Mouse (Mus musculus) liver, embryonic 11.5 days (tissue): Measurements from ENCODE around the gene Olfr1420. TPM values are rescaled to one million over a fixed set of nuclear protein-coding genes. Genes with fewer than 3 reads are reported as not detected.

Source experiments
- ATAC-seq: fragments of 200-750 bp; cut with Nextera tagmentation; replicated peaks from 2 replicates; pipeline ENCODE4 v1.8.0; 2017; ENCODE audit warnings: moderate number of reproducible peaks, mild to moderate bottlenecking, moderate TSS enrichment, moderate library complexity; ENCODE audit not compliant: low FRiP score
- DNase-seq: peaks from one replicate; pipeline ENCODE4 v3.0.0-alpha.2; 2017; ENCODE audit warnings: low spot score
- H3K27ac ChIP-seq: fragments of 300-500 bp; sonication (generic); 2 replicates; pipeline ENCODE4 v1.5.1; 2014; ENCODE audit warnings: mild to moderate bottlenecking, low read depth, low read length, control low read depth
- H3K27me3 ChIP-seq: fragments of 300-500 bp; sonication (generic); replicated peaks from 2 replicates; pipeline ENCODE4 v1.6.1; 2014; ENCODE audit warnings: low read length, mixed read lengths; ENCODE audit not compliant: control insufficient read depth, insufficient read depth
- H3K36me3 ChIP-seq: fragments of 300-500 bp; sonication (generic); 2 replicates; pipeline ENCODE4 v1.6.1; 2014; ENCODE audit warnings: mild to moderate bottlenecking, low read length, moderate library complexity, mixed read lengths; ENCODE audit not compliant: control insufficient read depth, insufficient read depth
- H3K4me1 ChIP-seq: fragments of 300-500 bp; sonication (generic); replicated peaks from 2 replicates; pipeline ENCODE4 v1.6.1; 2014; ENCODE audit warnings: low read length, mixed read lengths; ENCODE audit not compliant: control insufficient read depth, insufficient read depth
- H3K4me2 ChIP-seq: fragments of 300-500 bp; sonication (generic); 2 replicates; pipeline ENCODE4 v1.6.1; 2014; ENCODE audit warnings: mild to moderate bottlenecking, control low read depth, moderate library complexity
- H3K4me3 ChIP-seq: fragments of 300-500 bp; sonication (generic); 2 replicates; pipeline ENCODE4 v1.5.1; 2014; ENCODE audit warnings: low read depth, low read length, control low read depth
- H3K9ac ChIP-seq: fragments of 300-500 bp; sonication (generic); 2 replicates; pipeline ENCODE4 v1.6.1; 2014; ENCODE audit warnings: low read depth, low read length, control low read depth
- H3K9me3 ChIP-seq: fragments of 300-500 bp; sonication (generic); 2 replicates; pipeline ENCODE4 v1.6.1; 2016; ENCODE audit warnings: low read length, inconsistent platforms, mixed read lengths; ENCODE audit not compliant: control insufficient read depth
- WGBS: fragments of 180-500 bp; shearing (Covaris S2); extraction: QIAGEN DNeasy Blood & Tissue Kit; methylation state at CpG from one replicate; pipeline ENCODE4 v1.1.7; 2014; 5-methylcytosine and 5-hydroxymethylcytosine counted together
- polyA plus RNA-seq: library from polyadenylated mRNA; unstranded; fragments of >200 nt; fragmentation: Nextera tagmentation; extraction: Ambion mirVana; gene quantifications from 2 replicates; pipeline ENCODE4 v1.2.1, GENCODE M21; 2014

The Olfr1420 gene
- 0.14 TPM in 1 of 2 replicates, not detected in the other for polyA plus RNA-seq

DNA sequence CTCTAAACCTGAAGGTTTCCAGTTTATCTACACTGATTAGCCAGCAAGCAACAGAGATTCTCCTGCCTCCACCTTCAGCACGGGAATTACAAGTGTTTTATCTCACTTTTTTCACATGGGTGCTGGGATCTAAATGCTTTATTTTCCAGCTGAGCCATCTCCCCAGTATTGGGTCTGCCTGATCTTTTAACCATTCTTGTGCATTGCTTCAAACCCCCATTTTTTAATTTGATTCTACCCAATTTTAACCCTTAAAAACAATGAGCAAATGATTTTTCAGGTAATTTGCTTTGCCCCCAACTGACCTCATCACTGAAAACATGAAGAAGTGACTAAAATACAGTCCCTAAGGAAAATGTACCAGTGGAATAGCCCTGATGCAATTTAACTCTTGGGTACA, at the start of gene Olfr1420:
Gene Olfr1420, plus strand, starts transcription at position 301 of the 400 bp plus-strand sequence.
- no peak within 1 kb of the TSS for H3K27ac ChIP-seq
- WGBS, result 29% methylated on average over 1 of the region's 1 CpGs
- H3K9ac ChIP-seq, result no peak within 1 kb of the TSS
- no peak within 1 kb of the TSS for H3K4me3 ChIP-seq
- no peaks in the 10 kb centered on the region for H3K4me1 ChIP-seq
- no peaks in the 10 kb centered on the region for H3K36me3 ChIP-seq
- no peaks in the 10 kb centered on the region for H3K27me3 ChIP-seq
- DNase-seq, result no peak
- no peak for ATAC-seq
- no peaks in the 10 kb centered on the region for H3K9me3 ChIP-seq
- H3K4me2 ChIP-seq, result no peak within 1 kb of the TSS

- H3K27me3 ChIP-seq, result no peaks in the 10 kb centered on the region
- ATAC-seq, result no peak
- no peaks in the 10 kb centered on the region for H3K36me3 ChIP-seq
- H3K9ac ChIP-seq, result no peak within 1 kb of the TSS
- 71% methylated on average over 4 of the region's 4 CpGs for WGBS
- no peak for DNase-seq
- no peak within 1 kb of the TSS for H3K27ac ChIP-seq
- H3K4me2 ChIP-seq, result no peak within 1 kb of the TSS
- H3K4me1 ChIP-seq, result no peaks in the 10 kb centered on the region
- H3K4me3 ChIP-seq, result no peak within 1 kb of the TSS
- H3K9me3 ChIP-seq, result no peaks in the 10 kb centered on the region
Observed at GRCm38 (mm10) chr19:11839119-11839518, 47.2 kb upstream of the Olfr1420 start, which contains the start of gene Olfr1417. Olfr1417 (minus strand) TSS chr19:11839219.

DNA sequence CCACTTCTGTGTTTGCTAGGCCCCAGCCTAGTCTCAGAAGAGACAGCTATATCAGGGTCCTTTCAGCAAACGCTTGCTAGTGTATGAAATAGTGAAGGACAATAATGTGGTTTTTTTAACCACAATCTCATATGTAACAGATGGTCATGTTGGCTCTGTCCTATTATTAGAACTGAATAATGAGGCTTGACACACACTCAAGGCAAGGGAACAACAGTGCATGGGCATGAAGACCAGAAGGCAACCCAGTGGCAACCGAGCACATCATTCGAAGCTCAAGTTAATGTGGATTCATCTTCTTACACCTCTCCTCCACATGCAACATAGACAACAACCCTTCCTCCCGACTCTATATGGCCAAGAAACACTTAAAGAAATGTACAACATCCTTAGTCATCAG, 40.0 kb upstream of the Olfr1420 start:
- no peaks in the 10 kb centered on the region for H3K4me1 ChIP-seq
- no peaks in the 10 kb centered on the region for H3K9me3 ChIP-seq
- no peaks in the 10 kb centered on the region for H3K27me3 ChIP-seq
- H3K4me3 ChIP-seq, result no peak overlapping the region
- H3K36me3 ChIP-seq, result no peaks in the 10 kb centered on the region
- WGBS, result 76% methylated on average over 4 of the region's 4 CpGs
- no peak overlapping the region for H3K9ac ChIP-seq
- ATAC-seq, result no peak
- no peak overlapping the region for H3K4me2 ChIP-seq
- no peak for DNase-seq
- no peak overlapping the region for H3K27ac ChIP-seq

GRCm38 (mm10) chr19:11852652-11853051, 33.7 kb upstream of the Olfr1420 start:
- WGBS, result 43% methylated on average over 4 of the region's 4 CpGs
- H3K4me3 ChIP-seq, result no peak overlapping the region
- no peak overlapping the region for H3K9ac ChIP-seq
- no peak overlapping the region for H3K4me2 ChIP-seq
- no peaks in the 10 kb centered on the region for H3K4me1 ChIP-seq
- no peaks in the 10 kb centered on the region for H3K9me3 ChIP-seq
- H3K27ac ChIP-seq, result no peak overlapping the region
- DNase-seq, result no peak
- no peaks in the 10 kb centered on the region for H3K27me3 ChIP-seq
- ATAC-seq, result no peak
- H3K36me3 ChIP-seq, result no peaks in the 10 kb centered on the region

- Histone ChIP-seq H3K36me3 (no peaks in the 10 kb centered on the region), H3K9ac (no peak overlapping the region), H3K27me3 (no peaks in the 10 kb centered on the region), H3K9me3 (no peaks in the 10 kb centered on the region), H3K4me1 (no peaks in the 10 kb centered on the region), H3K4me3 (no peak overlapping the region), H3K27ac (no peak overlapping the region), H3K4me2 (no peak overlapping the region)
- 74% methylated on average over 2 of the region's 2 CpGs for WGBS
- ATAC-seq (no peak), DNase-seq (no peak)
Observed at GRCm38 (mm10) chr19:11854821-11855220, 31.5 kb upstream of the Olfr1420 start.

- no peak overlapping the region for H3K4me2 ChIP-seq
- H3K36me3 ChIP-seq, result no peaks in the 10 kb centered on the region
- no peaks in the 10 kb centered on the region for H3K9me3 ChIP-seq
- no peak overlapping the region for H3K27ac ChIP-seq
- no peak overlapping the region for H3K9ac ChIP-seq
- ATAC-seq, result no peak
- WGBS, result 75% methylated on average over 6 of the region's 6 CpGs
- H3K4me3 ChIP-seq, result no peak overlapping the region
- H3K27me3 ChIP-seq, result no peaks in the 10 kb centered on the region
- DNase-seq, result no peak
- H3K4me1 ChIP-seq, result no peaks in the 10 kb centered on the region
Observed at GRCm38 (mm10) chr19:11856506-11856905, 29.9 kb upstream of the Olfr1420 start.

DNA sequence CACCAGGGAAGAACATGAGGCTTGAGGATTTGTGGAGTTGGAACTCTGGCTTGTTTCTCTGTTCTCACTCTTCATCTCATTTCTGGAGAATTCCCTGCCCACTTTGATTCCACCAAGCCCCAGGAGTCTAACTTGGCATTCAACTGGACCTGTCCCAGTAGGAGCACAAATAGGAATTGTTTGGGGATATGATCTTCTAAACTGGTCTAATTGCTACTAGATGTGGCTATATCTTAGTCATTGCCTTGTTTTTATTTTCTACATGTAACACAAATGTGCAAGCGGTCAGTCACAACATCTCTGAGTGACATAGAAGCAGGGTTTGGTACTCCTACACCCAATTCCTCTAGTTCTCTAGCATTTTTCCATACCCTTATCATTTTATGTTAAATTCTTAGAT, 25.4 kb upstream of the Olfr1420 start, which contains the start of gene Olfr1418:
Gene Olfr1418, minus strand, starts transcription at position 101 of the 400 bp plus-strand sequence.
- H3K9me3 ChIP-seq, result no peaks in the 10 kb centered on the region
- no peaks in the 10 kb centered on the region for H3K4me1 ChIP-seq
- no peaks in the 10 kb centered on the region for H3K27me3 ChIP-seq
- WGBS, result 80% methylated on average over 1 of the region's 1 CpGs
- H3K4me2 ChIP-seq, result no peak within 1 kb of the TSS
- ATAC-seq (no peak), DNase-seq (no peak)
- H3K4me3 ChIP-seq, result no peak within 1 kb of the TSS
- H3K27ac ChIP-seq, result no peak within 1 kb of the TSS
- H3K9ac ChIP-seq, result no peak within 1 kb of the TSS
- H3K36me3 ChIP-seq, result no peaks in the 10 kb centered on the region

GRCm38 (mm10) chr19:11867837-11868236, 18.5 kb upstream of the Olfr1420 start:
- WGBS, result 73% methylated on average over 2 of the region's 2 CpGs

GRCm38 (mm10) chr19:11875006-11875405, 11.4 kb upstream of the Olfr1420 start, which contains the start of gene Olfr1419:
Olfr1419 (minus strand) TSS chr19:11875106.
- DNase-seq (no peak), ATAC-seq (no peak)
- Histone ChIP-seq H3K9ac (no peak within 1 kb of the TSS), H3K4me2 (no peak within 1 kb of the TSS), H3K27me3 (no peaks in the 10 kb centered on the region), H3K9me3 (no peaks in the 10 kb centered on the region), H3K4me1 (no peaks in the 10 kb centered on the region), H3K27ac (no peak within 1 kb of the TSS), H3K4me3 (no peak within 1 kb of the TSS), H3K36me3 (no peaks in the 10 kb centered on the region)
- 31% methylated on average over 1 of the region's 1 CpGs for WGBS

More at GRCm38 (mm10) chr19:11867837-11868236, 18.5 kb upstream of the Olfr1420 start:
- Histone ChIP-seq H3K27me3 (no peaks in the 10 kb centered on the region), H3K36me3 (no peaks in the 10 kb centered on the region), H3K27ac (no peak overlapping the region), H3K4me3 (no peak overlapping the region), H3K9ac (no peak overlapping the region), H3K9me3 (no peaks in the 10 kb centered on the region), H3K4me2 (no peak overlapping the region), H3K4me1 (no peaks in the 10 kb centered on the region)
- ATAC-seq, result no peak
- no peak for DNase-seq
